Mouse (Mus musculus): ENCODE measurements at regions not wholly inside any gene's neighbourhood (a gene's known extent, or its start where the extent isn't known, plus 50 kb on each side); places are given as distances from the start of the nearest gene placed in this dataset.
A peak's percentile ranks its signal among the peaks of the same experiment; 100 is the strongest.

DNA sequence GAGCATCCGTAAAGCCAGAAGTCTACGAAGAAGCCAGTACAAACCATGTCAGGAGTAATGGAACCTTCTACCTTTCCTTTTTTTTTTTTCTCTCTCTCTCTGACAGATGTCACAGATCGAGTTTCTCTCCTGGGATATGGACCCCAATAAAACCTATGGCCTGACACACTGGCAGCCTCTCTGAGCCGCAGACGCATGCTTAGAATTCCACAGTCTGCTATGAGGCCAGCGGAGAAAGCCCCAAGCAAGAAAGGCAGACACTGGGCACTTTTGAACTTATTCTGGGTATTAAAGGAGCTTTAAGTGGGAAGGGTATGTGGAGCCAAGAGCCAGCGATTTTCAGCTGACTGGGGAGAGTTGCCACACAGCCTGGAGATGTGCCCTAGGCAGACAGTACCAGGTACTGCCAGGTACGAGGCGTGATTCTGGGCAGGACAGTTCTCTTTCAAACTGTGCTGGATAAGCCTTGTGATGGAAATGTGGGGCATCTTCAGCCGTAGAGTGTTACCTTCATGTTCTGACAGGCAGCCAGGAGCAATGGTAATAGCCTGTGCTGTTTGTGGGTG is 271.8 kb downstream of the Foxo1 start:
- DNase-seq (ENCODE audit: low spot score in 2 of 2), result no peak
- intact Hi-C loops (cut with DNase I), result no loop called here

DNA sequence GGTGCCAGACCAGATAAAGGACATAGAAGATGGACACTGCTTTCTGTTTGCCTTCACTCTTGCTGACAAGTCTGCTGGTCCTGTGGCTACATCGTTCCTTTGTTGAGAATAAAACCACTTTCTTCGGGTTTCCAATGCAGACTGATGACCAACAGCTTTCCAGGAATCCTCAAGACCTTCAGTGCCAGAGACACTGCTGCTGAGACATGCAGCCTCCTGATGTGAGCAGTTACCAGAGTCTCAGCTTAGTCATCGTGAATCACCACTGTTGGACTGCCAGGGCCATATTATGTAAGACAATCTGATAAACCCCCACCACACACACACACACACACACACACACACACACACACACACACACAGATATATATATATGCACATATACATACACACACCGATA is 270.2 kb downstream of the Foxo1 start:
- intact Hi-C loops (cut with DNase I), result no loop called here
- DNase-seq (ENCODE audit: low spot score in 2 of 2), result no peak

DNA sequence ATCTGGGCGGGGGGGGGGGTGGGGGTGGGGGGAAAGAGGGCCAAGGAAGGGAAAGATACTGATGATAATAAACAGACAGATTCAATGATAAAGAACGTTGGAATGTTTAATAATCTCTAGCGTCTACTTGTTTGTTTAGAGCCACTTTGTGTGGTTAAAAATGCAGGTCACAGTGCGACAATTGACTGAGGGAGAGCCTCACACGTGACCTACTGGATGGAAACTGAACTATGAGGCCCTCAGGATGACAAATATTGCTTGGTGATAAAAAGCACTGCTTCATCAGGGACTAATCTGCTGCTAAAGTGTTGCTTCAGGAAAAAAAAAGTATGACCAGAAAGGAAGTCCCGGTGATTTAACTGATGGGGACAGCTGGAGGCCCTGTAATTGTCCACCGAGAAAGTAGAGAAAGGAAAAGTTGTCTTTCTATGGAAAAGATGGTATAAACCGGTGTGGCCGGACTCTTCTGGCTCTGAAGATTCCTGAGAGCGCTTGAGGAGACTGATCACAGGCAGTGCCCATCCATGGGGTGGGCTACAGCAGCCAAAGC is 269.3 kb downstream of the Foxo1 start:
- intact Hi-C loops (cut with DNase I), result no loop called here
- no peak for DNase-seq (ENCODE audit: low spot score in 2 of 2)

DNA sequence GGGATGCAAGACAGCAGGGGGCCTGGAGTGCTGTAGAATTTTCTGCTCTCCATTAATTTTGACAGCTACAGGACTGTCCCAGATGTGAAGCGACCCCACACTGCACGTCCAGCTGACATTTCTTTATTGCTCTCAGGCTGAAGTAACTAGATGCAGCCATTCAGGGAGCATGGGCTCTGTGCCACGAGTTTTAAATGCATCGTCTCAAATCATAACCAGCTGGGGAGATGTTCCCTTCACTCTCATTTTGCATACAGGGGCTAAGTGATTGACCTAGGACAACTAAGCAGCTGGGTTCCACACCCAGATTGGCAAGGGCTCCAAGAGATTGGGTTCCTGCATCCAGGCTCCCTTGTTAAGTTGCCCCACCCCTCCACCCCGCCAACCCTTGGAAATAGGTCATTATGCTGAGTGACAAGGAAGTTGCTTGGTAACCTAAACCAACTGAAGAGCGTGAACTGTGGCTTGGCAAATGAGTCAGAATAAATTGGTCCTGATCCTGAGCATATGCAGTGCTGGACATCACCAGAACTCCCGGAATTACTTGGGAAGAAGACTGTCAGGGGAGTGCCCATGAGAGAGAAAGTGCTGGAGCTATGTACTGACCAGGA is 267.4 kb downstream of the Foxo1 start:
- intact Hi-C loops (cut with DNase I), result no loop called here

DNA sequence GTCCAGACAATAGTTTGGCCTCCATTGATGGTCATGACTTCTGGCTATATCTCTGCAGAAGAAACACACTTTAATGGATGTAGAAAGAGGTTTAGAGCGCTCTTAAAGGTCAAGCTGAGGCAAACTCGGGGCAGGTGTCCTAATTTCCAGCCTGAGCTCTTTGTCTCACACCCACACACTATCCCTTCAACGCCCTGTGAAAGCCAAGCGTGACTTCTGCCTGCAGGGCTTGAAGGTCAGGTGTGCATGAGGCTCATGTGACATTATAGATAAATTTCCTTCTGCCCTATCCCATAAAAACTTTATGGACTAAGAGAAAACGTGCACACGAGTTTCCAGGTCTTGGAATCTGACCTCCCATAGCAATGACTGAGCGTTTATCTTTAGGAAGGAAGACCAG is 266.0 kb downstream of the Foxo1 start:
- intact Hi-C loops (cut with DNase I), result no loop called here
- DNase-seq (ENCODE audit: low spot score in 2 of 2), result no peak

More for the DNA sequence above, 267.4 kb downstream of the Foxo1 start:
- DNase-seq (ENCODE audit: low spot score in 2 of 2), result no peak

DNA sequence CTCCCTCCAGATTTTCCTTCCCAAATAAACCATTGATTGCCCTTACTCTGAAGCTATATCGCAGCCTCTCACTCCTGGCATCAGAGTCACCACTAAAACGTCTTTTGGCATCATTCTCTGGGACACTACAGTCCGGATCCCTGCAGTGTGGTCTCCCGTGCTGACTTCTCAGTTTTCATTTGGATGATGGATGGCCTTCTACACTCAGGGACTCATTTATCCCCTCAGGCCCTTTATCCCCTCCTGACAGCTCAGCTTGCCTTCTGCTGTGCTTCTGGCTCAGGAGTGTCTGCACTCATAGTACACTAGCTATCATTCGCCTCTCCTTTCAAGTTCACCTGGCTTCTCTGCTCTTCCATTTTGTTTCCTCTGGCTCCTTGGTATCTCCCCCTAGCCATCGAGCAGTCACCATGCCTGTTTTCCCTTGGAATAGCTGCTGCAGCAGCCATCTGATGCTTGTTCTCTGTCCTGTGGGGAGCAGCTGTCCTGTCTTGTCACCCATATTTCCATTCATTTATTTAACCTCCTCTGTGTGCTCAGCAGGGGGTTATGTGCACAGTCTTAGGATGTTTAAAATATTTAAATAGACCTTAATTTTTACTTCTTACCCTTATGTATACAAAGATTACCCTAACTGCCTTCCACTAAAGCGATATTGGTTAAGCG is 263.7 kb downstream of the Foxo1 start:
- intact Hi-C loops (cut with DNase I), result no loop called here
- DNase-seq (ENCODE audit: low spot score in 2 of 2), result no peak

DNA sequence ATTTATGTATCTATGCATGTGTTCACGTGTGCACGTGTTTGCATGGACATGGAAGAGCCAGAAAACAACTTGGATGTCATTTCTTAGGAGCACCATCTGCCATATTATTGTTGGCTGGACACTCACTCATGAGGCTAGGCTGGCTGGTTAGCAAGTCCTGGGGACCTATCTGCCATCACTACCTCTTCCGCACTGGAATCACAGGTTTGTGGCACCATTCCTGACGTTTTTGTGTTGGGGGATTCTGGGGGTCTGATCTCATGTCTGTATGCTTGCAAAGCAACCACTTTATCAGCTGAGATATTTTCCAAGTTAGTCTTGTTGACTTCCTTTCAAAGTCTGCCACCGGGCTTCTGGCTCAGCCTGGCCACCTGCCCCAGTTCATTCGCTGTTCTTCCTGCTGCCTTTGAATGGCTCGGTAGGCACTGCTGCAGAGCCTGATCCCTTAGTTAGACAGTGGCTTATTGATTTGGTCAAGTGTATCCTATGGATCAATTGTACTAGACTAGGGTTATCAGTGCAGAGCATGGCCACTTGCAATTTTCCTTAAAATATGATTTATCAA is 262.4 kb downstream of the Foxo1 start:
- no peak for DNase-seq (ENCODE audit: low spot score in 2 of 2)
- intact Hi-C loops (cut with DNase I), result no loop called here

DNA sequence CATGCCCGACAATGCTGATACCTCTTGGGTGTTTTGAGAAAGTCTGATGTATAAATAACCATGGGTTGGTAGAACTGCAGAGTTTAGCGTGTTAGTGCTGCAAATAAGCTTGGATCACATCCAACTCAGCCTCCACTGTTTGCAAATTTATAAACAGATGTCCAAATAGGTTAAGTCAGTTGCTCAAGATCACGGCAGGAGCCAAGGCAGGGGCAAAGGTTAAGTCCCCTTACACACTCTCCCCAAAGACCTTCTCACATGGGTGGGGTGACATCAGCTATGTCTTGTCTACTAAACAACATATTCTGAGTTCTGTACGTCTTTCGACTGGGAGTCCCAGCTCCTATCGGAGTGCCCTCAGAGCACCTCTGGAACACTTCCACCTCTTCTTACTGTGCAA is 261.0 kb downstream of the Foxo1 start:
- intact Hi-C loops (cut with DNase I), result no loop called here
- DNase-seq (ENCODE audit: low spot score in 2 of 2), result no peak

DNA sequence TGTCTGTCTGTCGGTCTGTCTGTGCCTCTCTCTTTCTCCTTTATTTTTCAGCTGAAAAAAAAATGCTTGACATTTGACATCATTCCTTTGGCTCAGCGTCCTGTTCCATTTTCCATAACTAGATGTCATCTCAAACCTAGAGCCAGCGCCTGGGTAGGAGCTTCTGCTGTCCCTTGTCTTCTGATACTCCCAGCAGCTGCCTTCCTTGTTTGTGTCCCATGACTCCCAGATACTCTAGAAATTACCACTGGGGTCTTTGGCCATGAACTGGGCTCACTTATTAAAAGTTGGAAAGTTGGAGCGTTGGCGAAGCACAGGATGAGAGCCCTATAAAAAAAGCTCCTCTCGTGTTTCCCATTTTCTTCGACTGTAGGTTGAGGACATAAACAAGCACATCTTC is 260.4 kb downstream of the Foxo1 start:
- DNase-seq (ENCODE audit: low spot score in 2 of 2), result no peak
- intact Hi-C loops (cut with DNase I), result no loop called here

DNA sequence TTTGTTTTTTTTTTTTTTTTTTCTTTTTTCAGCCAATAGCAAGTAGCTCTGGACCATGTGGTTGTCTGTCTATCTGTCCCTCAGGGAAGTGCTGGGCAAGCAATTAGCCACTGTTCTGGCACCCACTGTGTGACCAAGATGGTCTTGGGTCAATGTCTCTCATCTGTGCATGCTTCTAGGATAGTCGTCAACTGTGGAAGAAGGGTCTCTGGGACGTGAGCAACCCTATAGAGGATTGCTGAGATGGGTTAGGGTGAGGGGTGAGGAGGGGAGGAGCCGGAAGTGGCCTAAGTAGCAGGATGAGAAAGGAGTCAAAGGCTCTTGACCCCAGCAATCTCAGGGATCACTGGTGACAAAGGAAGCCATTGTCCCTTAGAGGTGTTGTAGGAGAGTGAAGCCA is 259.6 kb downstream of the Foxo1 start:
- intact Hi-C loops (cut with DNase I), result no loop called here

DNA sequence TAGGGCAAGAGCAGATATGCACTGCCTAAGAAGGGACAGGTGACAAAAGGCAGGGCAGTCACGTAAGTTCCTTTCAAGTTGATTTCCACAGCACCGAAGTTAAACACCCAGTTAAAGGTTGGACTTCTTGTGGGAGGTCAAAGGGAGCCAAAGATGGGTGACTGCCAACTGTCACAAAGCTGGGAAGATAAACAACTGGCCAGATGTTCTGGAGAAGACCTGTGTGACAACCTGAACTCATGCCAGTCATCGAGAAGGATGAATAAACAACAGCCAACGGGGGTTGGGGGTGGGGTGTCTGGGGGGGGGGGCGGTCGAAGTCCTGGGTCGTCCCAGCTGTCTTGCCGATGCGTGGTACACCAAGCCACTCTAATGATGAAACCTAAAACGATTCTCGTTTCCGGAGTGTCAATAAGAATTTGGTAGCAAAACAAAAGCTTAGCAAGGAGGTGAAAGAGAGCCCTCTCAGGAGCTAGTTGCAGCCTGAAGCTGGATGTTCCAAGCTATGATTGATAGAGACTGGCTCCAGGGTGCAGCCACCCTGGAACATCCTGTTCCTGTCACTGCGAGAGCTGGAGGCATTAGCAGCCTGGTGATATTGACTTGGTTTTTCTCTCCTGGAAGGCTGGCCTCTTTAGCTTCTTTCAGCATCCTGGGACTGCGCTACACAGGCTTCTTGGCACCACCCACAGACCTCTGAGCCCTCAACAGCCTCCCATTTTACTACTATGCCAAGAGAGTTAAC is 259.0 kb downstream of the Foxo1 start:
- intact Hi-C loops (cut with DNase I), result no loop called here
- DNase-seq (ENCODE audit: low spot score in 2 of 2), result no peak

More for the DNA sequence above, 259.6 kb downstream of the Foxo1 start:
- no peak for DNase-seq (ENCODE audit: low spot score in 2 of 2)

DNA sequence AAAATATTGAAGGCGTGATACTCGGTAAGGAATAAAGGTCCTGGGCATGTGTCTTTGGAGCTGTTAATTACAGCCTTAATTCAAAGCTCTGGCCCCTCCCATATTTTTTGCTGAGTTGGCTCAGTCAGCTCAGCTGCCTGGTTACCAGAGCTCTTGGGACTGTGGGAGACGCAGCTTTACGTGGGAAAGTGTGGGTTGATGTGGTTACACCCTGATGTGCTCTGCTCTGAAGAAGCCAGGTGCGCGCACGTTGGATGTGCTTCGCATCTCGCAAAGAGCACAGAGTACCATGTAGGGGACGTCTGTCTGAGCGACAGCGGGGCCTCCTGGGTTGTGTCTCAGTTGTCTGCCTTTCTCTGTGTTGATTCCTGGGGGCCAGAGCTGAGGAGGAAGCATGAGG is 254.8 kb downstream of the Foxo1 start:
- no peak for DNase-seq (ENCODE audit: low spot score in 2 of 2)
- intact Hi-C loops (cut with DNase I), result no loop called here

DNA sequence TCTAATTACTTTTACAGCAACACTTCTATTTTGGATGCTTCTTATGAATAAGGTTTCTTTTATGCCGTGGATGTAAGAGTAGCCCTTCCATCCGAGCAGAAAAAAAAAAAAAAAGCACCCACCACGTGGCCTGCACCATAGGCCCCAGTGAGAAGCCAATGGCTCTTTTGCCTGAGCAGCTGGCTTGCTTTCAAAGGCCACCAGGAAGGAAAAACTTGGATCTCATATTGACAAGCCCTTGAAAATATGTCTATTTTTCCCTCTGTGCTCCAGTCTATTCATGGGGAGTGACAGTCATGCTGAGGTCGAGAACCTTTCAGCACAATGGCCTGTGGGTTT is 252.4 kb downstream of the Foxo1 start:
- intact Hi-C loops (cut with DNase I), result no loop called here
- no peak for DNase-seq (ENCODE audit: low spot score in 2 of 2)

DNA sequence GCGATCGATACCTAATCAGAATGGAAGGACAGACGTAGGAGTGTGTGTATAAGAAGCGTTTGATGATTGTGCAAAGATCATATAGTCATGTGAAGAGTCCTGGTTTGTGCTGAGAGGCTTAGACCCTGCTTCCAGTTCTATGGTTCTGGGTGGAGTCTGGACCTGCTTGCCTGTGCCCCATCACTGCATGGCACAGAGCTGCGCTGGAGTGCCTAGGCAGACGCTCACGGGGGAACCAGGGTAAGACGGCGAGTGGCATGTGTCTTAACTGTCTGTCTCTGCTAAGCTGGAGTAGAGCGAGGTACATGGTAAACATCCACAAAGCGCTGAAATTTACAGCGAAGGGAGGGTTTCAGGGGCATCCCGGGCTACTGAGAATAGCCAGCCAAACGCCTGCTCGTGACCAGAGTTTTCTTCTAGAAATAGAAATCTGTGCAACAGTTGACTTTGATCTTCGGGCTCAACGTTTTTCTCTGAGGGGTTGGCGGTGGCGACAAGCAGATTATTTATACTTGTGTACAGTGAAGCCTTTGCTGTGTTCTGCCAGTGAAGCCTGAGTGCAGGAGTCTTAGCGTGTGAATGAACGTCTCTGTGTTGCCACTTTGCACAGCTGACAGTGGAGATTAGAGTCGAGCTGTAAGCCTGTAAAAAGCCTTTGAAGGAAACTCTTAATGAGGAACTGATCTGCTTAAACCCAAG is 251.9 kb downstream of the Foxo1 start:
- intact Hi-C loops (cut with DNase I), result loop anchor here (10.0 kb wide), 2 partner anchors 185 to 255 kb away; partner anchors contain the start of gene Foxo1
- DNase-seq (ENCODE audit: low spot score in 2 of 2), result peak; percentile 62 to 70

DNA sequence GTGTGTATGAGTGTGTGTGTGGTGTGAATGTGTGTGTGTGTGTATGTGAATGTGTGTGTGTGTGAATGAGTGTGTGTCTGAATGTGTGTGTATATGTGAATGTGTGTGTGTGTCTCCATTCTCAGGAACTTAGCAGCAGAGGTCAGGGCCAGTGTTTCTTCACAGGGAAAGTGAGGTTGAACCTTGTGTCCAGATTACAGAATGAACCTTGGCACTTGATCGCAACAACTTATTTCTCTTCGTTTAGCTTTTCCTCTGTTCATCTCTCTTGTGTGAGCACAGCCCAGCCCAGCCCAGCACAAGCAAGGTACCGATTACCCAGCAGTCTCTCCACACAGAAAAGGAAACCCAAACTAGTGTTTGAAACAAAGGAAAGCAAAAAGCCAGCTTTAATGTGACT is 249.7 kb downstream of the Foxo1 start:
- DNase-seq (ENCODE audit: low spot score in 2 of 2), result no peak
- intact Hi-C loops (cut with DNase I), result loop anchor here (10.0 kb wide), 2 partner anchors 187 to 253 kb away; partner anchors contain the start of gene Foxo1

DNA sequence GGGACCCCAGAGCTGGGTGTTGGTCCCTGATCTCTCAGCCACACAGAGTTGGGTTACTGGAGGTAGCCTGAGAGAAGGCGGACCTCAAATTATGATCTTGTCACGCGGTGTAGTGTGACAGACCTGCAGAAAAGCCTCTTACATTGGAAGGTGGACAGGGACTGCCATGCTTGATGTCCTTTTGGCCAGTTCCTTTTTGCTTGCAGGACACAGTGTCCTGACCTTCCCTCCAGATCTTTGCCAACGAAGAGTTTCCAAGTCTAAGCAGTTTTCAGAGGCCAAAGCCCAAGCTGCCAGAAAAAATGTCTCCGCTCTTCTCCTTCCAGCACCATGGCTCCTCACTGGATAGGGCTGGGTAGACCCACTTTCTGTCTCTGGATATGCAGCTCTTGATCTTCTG is 248.6 kb downstream of the Foxo1 start:
- DNase-seq (ENCODE audit: low spot score in 2 of 2), result no peak
- intact Hi-C loops (cut with DNase I), result loop anchor here (10.0 kb wide), 2 partner anchors 188 to 252 kb away; partner anchors contain the start of gene Foxo1

DNA sequence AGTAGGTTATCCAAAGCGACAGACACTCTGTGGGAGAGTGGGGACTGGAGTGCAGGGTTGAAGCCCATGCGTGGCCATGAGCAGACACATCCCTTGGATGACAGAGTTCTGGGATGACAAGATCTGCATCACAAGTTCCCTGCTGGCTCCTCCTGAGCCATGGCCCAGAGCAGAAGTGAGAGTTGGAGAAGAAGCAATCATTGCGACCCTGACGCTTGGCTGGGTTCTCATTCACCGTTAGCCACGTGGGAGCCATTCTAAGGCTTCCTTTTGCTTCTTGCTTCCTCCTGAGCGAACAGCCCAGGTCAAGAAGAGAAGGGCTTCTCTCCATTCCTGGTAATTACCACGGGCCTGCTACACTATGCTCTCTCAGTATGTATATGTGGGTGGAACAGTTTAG is 244.6 kb downstream of the Foxo1 start:
- no peak for DNase-seq (ENCODE audit: low spot score in 2 of 2)
- intact Hi-C loops (cut with DNase I), result loop anchor here (10.0 kb wide), 2 partner anchors 192 to 248 kb away; partner anchors contain the start of gene Foxo1

DNA sequence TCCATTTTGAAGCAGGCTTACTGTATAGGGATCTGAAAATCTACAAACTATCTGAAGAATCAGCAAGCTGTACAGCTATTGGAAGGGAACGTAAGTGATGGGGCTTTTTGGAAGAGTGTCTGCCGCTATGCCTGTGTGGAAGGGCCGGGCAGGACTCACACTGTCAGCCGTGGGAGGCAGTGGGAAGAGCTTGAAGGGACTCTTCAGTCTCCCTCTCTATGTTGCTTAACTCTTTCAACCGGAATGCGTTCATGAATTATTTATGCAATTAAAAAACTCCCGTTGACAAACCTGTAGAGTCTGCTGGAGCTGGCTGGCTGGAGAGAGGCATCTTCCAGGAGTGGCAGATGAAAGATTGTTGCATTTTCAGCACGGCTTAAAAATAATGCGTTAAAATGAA is 243.4 kb downstream of the Foxo1 start:
- DNase-seq (ENCODE audit: low spot score in 2 of 2), result peak in 1 of 2 experiments; percentile 36
- intact Hi-C loops (cut with DNase I), result loop anchor here (10.0 kb wide), 2 partner anchors 193 to 247 kb away; partner anchors contain the start of gene Foxo1

DNA sequence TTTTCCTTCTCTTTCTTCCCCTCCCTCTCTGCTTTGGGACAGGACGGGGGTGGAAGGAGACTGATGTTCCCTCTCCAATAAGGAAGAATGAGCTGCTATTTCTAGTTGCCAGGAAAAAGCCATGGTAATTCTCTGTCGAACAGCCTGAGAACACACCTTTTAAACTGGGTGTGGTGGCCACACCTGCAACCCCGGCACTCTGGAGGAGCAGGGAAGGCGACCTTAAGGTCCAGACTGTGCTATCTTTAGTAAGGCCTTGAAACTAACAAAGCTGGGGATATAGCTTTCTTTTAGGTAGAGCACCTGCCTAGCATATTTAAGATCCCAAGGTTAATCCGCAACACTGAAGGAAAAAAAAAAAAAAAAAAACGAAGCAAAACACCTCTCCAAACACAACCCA is 242.7 kb downstream of the Foxo1 start:
- DNase-seq (ENCODE audit: low spot score in 2 of 2), result no peak
- intact Hi-C loops (cut with DNase I), result loop anchor here (10.0 kb wide), 2 partner anchors 194 to 246 kb away; partner anchors contain the start of gene Foxo1
